Mouse (Mus musculus) CH12.LX (cell line): ENCODE measurements around the gene Clstn1. TPM values are rescaled to one million over a fixed set of nuclear protein-coding genes. Genes with fewer than 3 reads are reported as not detected.

Source experiments
- DNase-seq: peaks from one replicate; pipeline ENCODE4 v3.0.0-alpha.2; 2013; ENCODE audit errors: extremely low read depth
- H3K27ac ChIP-seq: 2 replicates; pipeline ENCODE4 v1.5.1; 2012; ENCODE audit warnings: low read depth, mild to moderate bottlenecking, control low read depth, moderate library complexity; ENCODE audit not compliant: insufficient read depth
- H3K27me3 ChIP-seq: replicated peaks from 2 replicates; pipeline ENCODE3; 2012; ENCODE audit warnings: inconsistent platforms
- H3K36me3 ChIP-seq, 2 experiments: replicated peaks in 1 of 2; 2 replicates each; pipeline versions ENCODE3 to v1.6.1; 2012; ENCODE audit warnings: inconsistent platforms in 1 of 2, low read length in 1 of 2, mild to moderate bottlenecking in 1 of 2, mixed read lengths in 1 of 2, moderate library complexity in 1 of 2; ENCODE audit not compliant: control insufficient read depth in 1 of 2, insufficient read depth in 1 of 2
- H3K4me1 ChIP-seq, 2 experiments: 2 replicates each; pipeline ENCODE4 v1.6.1; 2012; ENCODE audit warnings: inconsistent platforms in 1 of 2, moderate library complexity in 1 of 2; ENCODE audit not compliant: insufficient read depth in 2 of 2, control insufficient read depth in 1 of 2
- H3K4me2 ChIP-seq: 2 replicates; pipeline ENCODE4 v1.6.1; 2012; ENCODE audit warnings: low read depth, mild to moderate bottlenecking, control low read depth; ENCODE audit not compliant: poor library complexity, insufficient read depth, severe bottlenecking
- H3K4me3 ChIP-seq, 3 experiments: fragments of 150-350 bp in 1 of 3; sonication (generic) in 1 of 3; replicated peaks in 1 of 3; 2 replicates each; pipeline versions ENCODE3 to v1.5.1; 2011 to 2012; ENCODE audit warnings: low read depth in 2 of 3, low read length in 2 of 3, mild to moderate bottlenecking in 2 of 3, moderate library complexity in 2 of 3, control low read depth in 1 of 3, improper control_type of control experiment in 1 of 3, inconsistent platforms in 1 of 3, mixed read lengths in 1 of 3; ENCODE audit not compliant: poor library complexity in 1 of 3
- H3K79me2 ChIP-seq: replicated peaks from 2 replicates; pipeline ENCODE4 v1.6.1; 2012; ENCODE audit warnings: mild to moderate bottlenecking, moderate library complexity; ENCODE audit not compliant: control insufficient read depth, poor library complexity, insufficient read depth, severe bottlenecking; ENCODE audit errors: extremely low read depth
- H3K9ac ChIP-seq: 2 replicates; pipeline ENCODE4 v1.6.1; 2012; ENCODE audit warnings: low read depth, mild to moderate bottlenecking, control low read depth, moderate library complexity; ENCODE audit not compliant: insufficient read depth
- H3K9me3 ChIP-seq: replicated peaks from 2 replicates; pipeline ENCODE3; 2012; ENCODE audit warnings: low read length, inconsistent platforms, mixed read lengths
- BHLHE40 ChIP-seq: IDR thresholded peaks from 2 replicates; pipeline ENCODE4 v1.6.1; 2011; ENCODE audit warnings: mild to moderate bottlenecking, low read depth, low read length, improper control_type of control experiment
- CTCF ChIP-seq, 2 experiments: IDR thresholded peaks in 1 of 2; conservative IDR thresholded peaks in 1 of 2; 2 replicates each; pipeline ENCODE4 v1.5.1; 2011 to 2012; ENCODE audit warnings: low read depth in 2 of 2, low read length in 2 of 2, improper control_type of control experiment in 1 of 2, inconsistent platforms in 1 of 2, mild to moderate bottlenecking in 1 of 2, moderate library complexity in 1 of 2
- ELF1 ChIP-seq: IDR thresholded peaks from 2 replicates; pipeline ENCODE4 v1.6.1; 2014; ENCODE audit warnings: low read depth, mild to moderate bottlenecking, inconsistent platforms, low read length, improper control_type of control experiment
- HCFC1 ChIP-seq: IDR thresholded peaks from 2 replicates; pipeline ENCODE4 v1.6.1; 2012; ENCODE audit warnings: low read depth, mild to moderate bottlenecking, inconsistent platforms, low read length, improper control_type of control experiment
- JUN ChIP-seq: IDR thresholded peaks from 2 replicates; pipeline ENCODE4 v1.6.1; 2011; ENCODE audit warnings: low read depth, mild to moderate bottlenecking, low read length, improper control_type of control experiment, moderate library complexity; ENCODE audit not compliant: insufficient read depth
- KAT2A ChIP-seq: IDR thresholded peaks from 2 replicates; pipeline ENCODE4 v1.6.1; 2012; ENCODE audit warnings: low read length, improper control_type of control experiment, inconsistent platforms; ENCODE audit not compliant: insufficient replicate concordance
- MAFK ChIP-seq: IDR thresholded peaks from 2 replicates; pipeline ENCODE4 v1.6.1; 2011; ENCODE audit warnings: low read length, improper control_type of control experiment; ENCODE audit not compliant: insufficient replicate concordance
- MYC ChIP-seq: IDR thresholded peaks from 2 replicates; pipeline ENCODE4 v1.6.1; 2011; ENCODE audit warnings: low read depth, mild to moderate bottlenecking, improper control_type of control experiment, low read length
- NELFE ChIP-seq: IDR thresholded peaks from 2 replicates; pipeline ENCODE4 v1.6.1; 2011; ENCODE audit warnings: low read depth, low read length, improper control_type of control experiment
- NRF1 ChIP-seq: IDR thresholded peaks from 2 replicates; pipeline ENCODE4 v1.6.1; 2014; ENCODE audit warnings: low read depth, mild to moderate bottlenecking, inconsistent platforms, low read length, improper control_type of control experiment, moderate library complexity
- POLR2A ChIP-seq: IDR thresholded peaks from 2 replicates; pipeline ENCODE4 v1.6.1; 2011; ENCODE audit warnings: low read depth, mild to moderate bottlenecking, improper control_type of control experiment, low read length
- RAD21 ChIP-seq: IDR thresholded peaks from 2 replicates; pipeline ENCODE4 v1.6.1; 2011; ENCODE audit warnings: low read depth, mild to moderate bottlenecking, low read length, improper control_type of control experiment, moderate library complexity
- RCOR1 ChIP-seq: conservative IDR thresholded peaks from 2 replicates; pipeline ENCODE4 v1.6.1; 2012; ENCODE audit warnings: low read depth, mild to moderate bottlenecking, inconsistent platforms, low read length, improper control_type of control experiment
- SIN3A ChIP-seq: IDR thresholded peaks from 2 replicates; pipeline ENCODE4 v1.6.1; 2012; ENCODE audit warnings: low read length, improper control_type of control experiment, inconsistent platforms
- SMC3 ChIP-seq: IDR thresholded peaks from 2 replicates; pipeline ENCODE4 v1.6.1; 2011; ENCODE audit warnings: low read depth, low read length, improper control_type of control experiment
- ZC3H11A ChIP-seq: IDR thresholded peaks from 2 replicates; pipeline ENCODE4 v1.6.1; 2012; ENCODE audit warnings: low read depth, mild to moderate bottlenecking, inconsistent platforms, low read length, improper control_type of control experiment
- ZKSCAN1 ChIP-seq: IDR thresholded peaks from 2 replicates; pipeline ENCODE4 v1.6.1; 2012; ENCODE audit warnings: low read depth, inconsistent platforms, low read length, improper control_type of control experiment, borderline replicate concordance
- dilution Hi-C: fragments of 300-500 bp; cut with MboI; formaldehyde crosslinking; loops from 2 replicates; pipeline ENCODE4 v1.14.3; 2020; ENCODE audit warnings: low sequenced_read_pairs; ENCODE audit not compliant: extremely low pct_unique_long_range_greater_than_20kb, extremely low pct_ligation_motif_present
- in situ Hi-C: fragments of 300-500 bp; cut with MboI; formaldehyde crosslinking; loops from 3 replicates; pipeline ENCODE4 v1.14.3; 2019; ENCODE audit warnings: low sequenced_read_pairs, low pct_ligation_motif_present, low pct_unique_long_range_greater_than_20kb, mixed read lengths
- polyA plus RNA-seq: library from polyadenylated mRNA; unstranded; fragments of >175 nt; gene quantifications from 2 replicates; pipeline ENCODE4 v1.2.1, GENCODE M21; 2012; ENCODE audit warnings: low read depth; ENCODE audit not compliant: insufficient read length
- total RNA-seq, 2 experiments: library from RNA; depleted of rRNA; stranded (reverse); fragments of 300-350 nt in 1 of 2; fragments of >200 nt in 1 of 2; gene quantifications; 2 replicates each; pipeline ENCODE4 v1.2.3; 2012 to 2014

The Clstn1 gene
- total and polyA plus RNA-seq, 3 experiments: 26.4 to 53.1 (median 35.2) TPM

DNA sequence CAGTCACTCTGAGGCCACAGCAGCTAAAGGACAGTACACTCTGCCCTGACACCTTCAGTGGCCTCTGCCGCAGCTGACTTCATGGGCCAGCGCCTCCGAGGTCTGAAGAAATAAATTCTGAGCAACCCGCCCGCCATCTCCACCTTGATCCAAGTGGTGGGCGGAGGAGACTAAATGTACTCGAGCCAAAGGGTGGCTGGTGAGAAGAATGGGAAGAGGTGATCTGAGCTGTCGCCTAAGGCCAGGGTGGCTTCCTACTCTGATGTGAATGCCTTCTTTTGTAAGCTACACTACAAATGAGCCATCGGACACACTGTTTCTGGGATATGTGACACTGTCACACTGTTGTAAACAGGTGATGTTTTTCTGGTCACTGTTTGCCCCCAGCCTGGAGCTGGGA lies 59.5 kb downstream of the Clstn1 start:
- no peak overlapping the region for H3K4me3 ChIP-seq
- H3K9me3 ChIP-seq: no peaks in the 10 kb centered on the region
- H3K4me2 ChIP-seq: no peak overlapping the region
- H3K27ac ChIP-seq: no peak overlapping the region
- dilution Hi-C loops: no loop called here
- no peaks in the 10 kb centered on the region for H3K27me3 ChIP-seq
- no peak overlapping the region for H3K9ac ChIP-seq
- TF ChIP-seq ELF1 (no peak), MAFK (no peak), ZC3H11A (no peak), SMC3 (no peak), RAD21 (no peak), HCFC1 (no peak), ZKSCAN1 (no peak), RCOR1 (no peak), MYC (no peak), BHLHE40 (no peak), KAT2A (no peak), JUN (no peak)
- in situ Hi-C loops: no loop called here
- H3K79me2 ChIP-seq: no peaks in the 10 kb centered on the region
- peaks cover 26 to 56% of the 10 kb centered on the region in 2 experiments for H3K4me1 ChIP-seq
- H3K36me3 ChIP-seq: peaks cover 63 to 83% of the 10 kb centered on the region in 2 experiments
- DNase-seq: no peak

DNA sequence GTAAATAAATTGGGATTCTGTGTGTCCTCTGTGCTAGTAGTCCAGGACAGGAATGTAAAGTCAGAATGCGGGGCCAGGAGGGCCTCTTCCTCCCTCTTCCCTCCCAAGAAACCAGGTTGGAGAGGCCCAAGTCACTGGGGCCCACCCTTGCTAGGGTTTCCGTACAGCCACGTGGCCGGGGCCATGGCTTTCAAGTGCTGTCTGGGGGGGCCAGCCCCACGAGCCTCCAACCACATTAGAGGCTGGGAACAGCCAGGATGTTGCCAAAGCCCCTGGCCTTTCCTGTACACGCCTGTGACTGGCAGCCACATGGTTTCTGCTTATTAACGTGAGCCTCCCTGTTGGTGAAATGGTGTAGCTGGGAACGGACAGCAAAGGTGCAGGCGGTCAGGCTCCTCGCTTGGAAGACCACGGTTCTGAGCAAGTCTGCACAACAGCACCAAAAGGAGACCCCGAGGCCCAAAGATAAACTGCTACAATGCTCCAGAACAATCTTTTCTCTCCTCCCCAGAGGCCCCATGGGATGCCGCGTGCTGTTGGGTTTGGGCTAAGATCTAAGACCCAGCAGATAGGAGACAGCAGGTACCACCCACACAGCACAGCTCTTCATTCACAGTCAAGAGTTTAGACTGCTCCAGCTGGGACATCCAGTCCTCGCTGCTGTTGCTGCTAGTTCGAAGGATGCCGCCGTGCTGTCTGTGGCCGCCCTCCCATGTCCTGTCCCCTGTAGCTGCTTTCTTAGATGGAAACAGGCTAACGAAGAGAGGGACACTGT lies 62.0 kb downstream of the Clstn1 start:
- no peak overlapping the region for H3K9ac ChIP-seq
- in situ Hi-C loops: no loop called here
- no peak overlapping the region for H3K4me3 ChIP-seq
- TF ChIP-seq ELF1 (no peak), NELFE (no peak), CTCF (conservative IDR thresholded peaks at IDR 0.05 in 1 of 2, IDR thresholded peaks at IDR 0.05 in 1 of 2; ENCODE audit: low read depth in 2 of 2, low read length in 2 of 2) (no peak), SIN3A (no peak), POLR2A (no peak), RAD21 (no peak), SMC3 (no peak), NRF1 (no peak), RCOR1 (no peak)
- no peak overlapping the region for H3K4me2 ChIP-seq
- peaks cover 6 to 33% of the 10 kb centered on the region in 2 experiments; a peak in 3 of 4 replicates for H3K4me1 ChIP-seq
- H3K36me3 ChIP-seq: peaks cover 87 to 95% of the 10 kb centered on the region in 2 experiments
- H3K79me2 ChIP-seq: no peaks in the 10 kb centered on the region
- DNase-seq: no peak
- H3K9me3 ChIP-seq: peaks cover 6% of the 10 kb centered on the region
- H3K27ac ChIP-seq: no peak overlapping the region
- H3K27me3 ChIP-seq: no peaks in the 10 kb centered on the region
- dilution Hi-C loops: no loop called here
